Comparison of ENCODE assay signal across 19 mouse cellular contexts in genomic region chr9:46085898-46086297, GRCm38 (mm10).
DNase-seq lines count a peak whose midpoint lies in the region; TF ChIP-seq lines count a peak whose summit lies in the region.
"Had no signal": no experiment of that assay in that cellular context is flagged by ENCODE, and none has a peak within 500 bp of the region (broad histone marks: within the 10 kb centered on the region; RNA-seq: fewer than 3 reads in every experiment).

No protein-coding gene starts in this region.

- no peak for DNase-seq in layer of hippocampus, adult 2 months (ENCODE audit: low spot score in 2 of 2)
- no peak for DNase-seq in layer of hippocampus, adult 11-12 months (ENCODE audit: low spot score)
- DNase-seq in kidney, adult 9 months = peak; percentile 79
- peak; percentile 64 to 85 for DNase-seq in kidney, postnatal 25 days
- DNase-seq in yolk sac, embryonic 10.5 days (ENCODE audit: low spot score) = peak; percentile 40
- no peak for DNase-seq in right cerebral cortex, adult 2 months (ENCODE audit: low spot score in 2 of 2)
- DNase-seq in frontal cortex, postnatal 36 days (ENCODE audit: low spot score in 2 of 2) = no peak
- DNase-seq: cerebellum, adult 11 months; cerebellum, postnatal 10 days; forebrain, postnatal 0 days; gastrocnemius, postnatal 36 days; heart, adult 2 months; heart, postnatal 14 days; thymus, adult 2 months had no signal

- H3K27ac ChIP-seq in layer of hippocampus, adult 2 months = peak overlapping the region; percentile 54; the same call in 1 of the 2 replicates
- H3K27ac ChIP-seq: forebrain, embryonic 10.5 days; heart, adult 2 months; heart, embryonic 13.5 days; hindbrain, embryonic 12.5 days; liver, embryonic 14.5 days; macrophage had no signal

- H3K4me3 ChIP-seq in layer of hippocampus, adult 2 months = no peak overlapping the region
- H3K4me3 ChIP-seq: forebrain, embryonic 10.5 days; heart, adult 2 months; heart, embryonic 13.5 days; hindbrain, embryonic 12.5 days had no signal

- no peak for TF ChIP-seq CTCF in layer of hippocampus, adult 2 months (conservative IDR thresholded peaks at IDR 0.05)

Comparison
In these comparisons a context has a peak if more than half of its experiments do, and no peak if none do; other contexts are left out.
1. DNase-seq: peak in kidney, adult 9 months (single experiment), kidney, postnatal 25 days (2 of 2) and yolk sac, embryonic 10.5 days (single experiment); none in layer of hippocampus, adult 2 months (0 of 2), layer of hippocampus, adult 11-12 months (single experiment), right cerebral cortex, adult 2 months (0 of 2) and frontal cortex, postnatal 36 days (0 of 2).